Mouse (Mus musculus) midbrain, embryonic 15.5 days (tissue): ENCODE measurements around the gene Gjc1. TPM values are rescaled to one million over a fixed set of nuclear protein-coding genes. Genes with fewer than 3 reads are reported as not detected.

ENCODE experiments used
- polyA plus RNA-seq: library from polyadenylated mRNA; unstranded; fragments of >200 nt; fragmentation: Nextera tagmentation; extraction: Ambion mirVana; gene quantifications from 2 replicates; pipeline ENCODE4 v1.2.1, GENCODE M21; 2015

Gene Gjc1
- polyA plus RNA-seq, 1 experiment from 2014 or later: 36.9 TPM

Other genes starting within 250 kb of the Gjc1 start
- gene Gm11627, start 240.2 kb downstream of the Gjc1 start, polyA plus RNA-seq: 1.9 and 3.4 TPM in 2 replicates
- 7.4 and 9.5 TPM in 2 replicates for gene Fzd2, start 215.3 kb downstream of the Gjc1 start, polyA plus RNA-seq
- 0.13 TPM in 1 of 2 replicates, not detected in the other for gene Meioc, start 156.0 kb downstream of the Gjc1 start, polyA plus RNA-seq
- gene Ccdc43, start 121.9 kb downstream of the Gjc1 start, polyA plus RNA-seq: 36.6 and 37.4 TPM in 2 replicates
- gene Adam11, start 58.3 kb downstream of the Gjc1 start, polyA plus RNA-seq: 34.4 and 40.4 TPM in 2 replicates
- gene Higd1b, start 16.1 kb upstream of the Gjc1 start, polyA plus RNA-seq: 13.7 and 14.8 TPM in 2 replicates
- 133 and 146 TPM in 2 replicates for gene Eftud2, start 61.3 kb upstream of the Gjc1 start, polyA plus RNA-seq
- gene Ccdc103, start 61.5 kb upstream of the Gjc1 start, polyA plus RNA-seq: 2.0 and 2.2 TPM in 2 replicates
- gene Fam187a, start 65.5 kb upstream of the Gjc1 start, polyA plus RNA-seq: not detected in 2 replicates
- gene Gfap, start 81.2 kb upstream of the Gjc1 start, polyA plus RNA-seq: 0.14 and 0.25 TPM in 2 replicates
- 1.8 and 2.4 TPM in 2 replicates for gene Kif18b, start 105.4 kb upstream of the Gjc1 start, polyA plus RNA-seq
- 11.7 and 14.0 TPM in 2 replicates for gene C1ql1, start 127.0 kb upstream of the Gjc1 start, polyA plus RNA-seq
- gene Nmt1, start 208.5 kb upstream of the Gjc1 start, polyA plus RNA-seq: 26.8 and 35.5 TPM in 2 replicates
- gene Dcakd, start 208.6 kb upstream of the Gjc1 start, polyA plus RNA-seq: 182 and 184 TPM in 2 replicates